Mouse (Mus musculus) bone marrow macrophage, adult 2 months (primary cell): ENCODE measurements around the gene Tnfrsf8. TPM values are rescaled to one million over a fixed set of nuclear protein-coding genes. Genes with fewer than 3 reads are reported as not detected.
A peak's percentile ranks its signal among the peaks of the same experiment; 100 is the strongest.
"Not testable (repeated sequence)": the region's sequence is repeated elsewhere in the genome, so short reads cannot be mapped to it uniquely, and the experiment has no call there.

ENCODE experiments used
- H3K27ac ChIP-seq: 2 replicates; pipeline ENCODE4 v1.5.1; 2012; ENCODE audit warnings: low read depth, low read length; ENCODE audit not compliant: insufficient read depth
- H3K4me1 ChIP-seq: 2 replicates; pipeline ENCODE4 v1.6.1; 2012; ENCODE audit warnings: low read length; ENCODE audit not compliant: control insufficient read depth, insufficient read depth
- H3K4me3 ChIP-seq: 2 replicates; pipeline ENCODE4 v1.5.1; 2012; ENCODE audit warnings: mild to moderate bottlenecking, low read length, moderate library complexity; ENCODE audit not compliant: insufficient read depth
- CTCF ChIP-seq: IDR thresholded peaks from 2 replicates; pipeline ENCODE4 v1.5.1; 2012; ENCODE audit warnings: low read depth, mild to moderate bottlenecking, low read length, moderate library complexity
- POLR2A ChIP-seq: IDR thresholded peaks from 2 replicates; pipeline ENCODE4 v1.6.1; 2012; ENCODE audit warnings: mild to moderate bottlenecking, low read depth, low read length, borderline replicate concordance
- polyA plus RNA-seq: library from polyadenylated mRNA; stranded (reverse); fragments of >200 nt; gene quantifications from 2 replicates; pipeline ENCODE4 v1.2.4, GENCODE M21; 2012; ENCODE audit not compliant: missing spikeins, insufficient read depth, insufficient read length

Tnfrsf8 gene
- polyA plus RNA-seq, 1 experiment: 1.1 TPM

DNA sequence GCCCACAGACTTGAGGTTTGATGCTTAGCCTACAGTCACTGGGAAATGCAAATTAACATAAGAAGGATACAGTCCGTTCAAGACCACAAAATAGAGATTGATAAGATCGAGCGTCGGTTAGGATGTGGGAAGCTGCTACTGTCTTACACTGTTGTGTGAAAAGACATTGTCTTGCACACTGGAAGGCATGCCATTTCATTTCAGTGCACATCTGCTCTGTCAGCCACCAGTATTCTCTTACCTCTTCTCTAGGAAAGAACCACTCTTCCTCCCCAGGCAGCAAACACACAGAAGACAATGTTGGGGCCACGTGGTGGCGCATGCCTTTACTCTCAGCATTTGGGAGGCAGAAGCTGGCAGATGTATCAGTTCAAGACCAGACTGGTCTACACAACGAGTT, 2.4 kb downstream of the Tnfrsf8 start:
- Histone ChIP-seq H3K4me3 (no peak overlapping the region), H3K4me1 (no peaks in the 10 kb centered on the region), H3K27ac (no peak overlapping the region)
- TF ChIP-seq CTCF: no peak
- no peak for TF ChIP-seq POLR2A

DNA sequence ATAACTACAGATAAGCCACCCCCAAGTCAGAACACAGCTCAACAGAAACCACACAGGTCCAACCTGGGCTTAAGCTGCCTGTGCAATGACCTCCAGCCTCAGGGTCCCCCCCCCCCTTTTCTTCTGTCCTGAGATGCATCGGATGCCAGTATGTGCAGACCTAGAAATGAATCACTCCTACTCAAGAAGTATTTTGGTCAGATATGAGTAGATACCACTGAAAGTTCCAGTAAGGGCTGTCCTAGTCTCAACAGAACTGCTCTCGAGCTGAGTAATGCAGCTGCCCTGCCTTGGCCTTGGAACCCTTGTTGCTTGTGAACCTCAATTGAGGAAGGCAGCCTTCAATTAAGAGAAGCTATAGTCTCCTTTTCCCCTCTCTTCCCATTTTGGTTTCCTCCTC, 4.1 kb downstream of the Tnfrsf8 start:
- TF ChIP-seq POLR2A: no peak
- no peak for TF ChIP-seq CTCF
- Histone ChIP-seq H3K4me3 (no peak overlapping the region), H3K4me1 (no peaks in the 10 kb centered on the region), H3K27ac (no peak overlapping the region)

DNA sequence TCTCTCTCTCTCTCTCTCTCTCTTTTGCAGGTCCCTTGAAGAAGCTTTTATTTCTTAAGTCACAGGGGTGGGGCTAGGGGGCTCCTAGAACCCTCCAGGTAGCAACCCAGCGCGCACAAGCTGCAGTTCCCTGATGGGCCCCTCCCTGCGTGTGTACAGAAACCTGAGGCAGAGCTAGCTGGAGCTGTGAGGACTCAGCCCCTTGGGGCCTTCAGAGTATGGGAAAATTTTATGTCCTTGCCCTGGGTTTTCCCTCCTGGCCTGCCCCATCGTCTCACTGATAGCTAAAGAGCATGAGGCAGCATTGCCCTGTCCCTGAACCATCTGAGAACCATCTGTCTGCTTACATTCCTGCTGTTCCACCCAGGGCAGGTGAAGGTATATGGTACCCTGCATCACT, 8.5 kb downstream of the Tnfrsf8 start:
- Histone ChIP-seq H3K4me3 (no peak overlapping the region), H3K4me1 (no peaks in the 10 kb centered on the region), H3K27ac (no peak overlapping the region)
- no peak for TF ChIP-seq CTCF
- no peak for TF ChIP-seq POLR2A

DNA sequence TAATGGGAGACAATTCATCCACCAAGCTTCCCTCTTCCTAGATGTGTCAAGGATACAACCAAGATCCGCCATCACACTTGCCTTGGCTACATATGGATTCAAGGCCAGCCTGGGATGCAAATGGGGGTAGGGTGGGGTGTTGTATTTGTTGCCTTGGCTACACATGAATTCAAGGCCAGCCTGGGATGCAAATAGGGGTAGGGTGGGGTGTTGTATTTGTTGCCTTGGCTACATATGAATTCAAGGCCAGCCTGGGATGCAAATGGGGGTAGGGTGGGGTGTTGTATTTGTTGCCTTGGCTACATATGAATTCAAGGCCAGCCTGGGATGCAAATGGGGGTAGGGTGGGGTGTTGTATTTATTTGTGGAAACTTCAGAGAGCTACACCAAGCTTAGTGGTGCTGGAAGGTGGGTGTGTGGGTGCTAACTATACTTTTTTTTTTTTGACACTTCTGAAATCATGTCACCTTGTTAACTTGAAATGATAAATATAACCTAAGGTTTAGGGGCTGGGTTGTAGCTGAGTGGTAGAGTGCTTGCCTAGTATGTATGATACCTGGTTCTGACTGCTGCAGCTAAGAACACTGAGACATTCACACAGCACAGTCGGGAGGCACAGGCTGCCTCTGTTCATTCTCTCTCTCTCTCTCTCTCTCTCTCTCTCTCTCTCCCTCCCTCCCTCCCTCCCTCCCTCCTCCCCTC, 9.2 kb downstream of the Tnfrsf8 start:
- not testable (repeated sequence) for H3K4me3 ChIP-seq, H3K4me1 ChIP-seq, H3K27ac ChIP-seq

DNA sequence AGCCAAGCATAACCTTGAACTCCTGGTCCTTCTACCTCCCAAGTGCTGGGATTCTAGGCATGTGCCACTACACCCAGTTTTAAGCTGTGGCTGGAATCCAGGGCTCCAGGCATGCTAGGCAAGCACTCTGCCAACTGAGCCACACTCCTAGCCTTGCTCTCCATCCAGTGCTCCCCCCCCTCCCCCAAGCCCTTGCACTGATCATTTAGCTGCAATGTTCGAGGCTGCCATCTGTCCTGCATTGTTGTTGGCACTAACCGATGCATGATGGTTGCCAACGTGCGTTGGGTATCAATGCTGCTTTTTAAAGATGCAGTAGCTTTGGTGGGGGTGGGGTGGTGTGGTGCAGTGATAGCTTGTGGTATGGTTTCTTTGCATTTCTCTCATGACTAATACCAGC, 10.9 kb downstream of the Tnfrsf8 start:
- TF ChIP-seq CTCF (no peak), POLR2A (no peak)

DNA sequence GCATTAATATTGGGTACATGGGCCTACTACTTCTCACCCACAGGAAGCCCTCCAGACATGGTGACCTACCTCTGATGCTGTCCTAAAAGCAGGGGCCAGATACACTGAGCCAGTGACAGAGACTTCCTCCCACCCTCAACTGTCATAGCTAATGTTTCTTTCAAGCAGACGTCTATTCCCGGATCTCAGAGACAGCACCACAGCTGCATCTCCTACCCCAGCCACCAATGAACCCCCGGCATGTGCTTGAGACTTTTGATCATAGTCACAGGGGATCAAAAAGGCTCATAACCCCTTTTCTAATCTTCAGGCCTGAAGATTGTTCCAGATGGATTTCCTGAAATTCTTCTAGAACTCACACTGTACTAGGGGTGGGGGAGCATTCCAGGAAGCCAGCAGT, 12.9 kb downstream of the Tnfrsf8 start:
- Histone ChIP-seq H3K27ac (no peak overlapping the region), H3K4me1 (peaks cover 10% of the 10 kb centered on the region), H3K4me3 (no peak overlapping the region)
- TF ChIP-seq CTCF: no peak
- TF ChIP-seq POLR2A: no peak

More for the DNA sequence above, 10.9 kb downstream of the Tnfrsf8 start:
- H3K4me1 ChIP-seq: peaks cover 10% of the 10 kb centered on the region
- H3K4me3 ChIP-seq: no peak overlapping the region
- H3K27ac ChIP-seq: no peak overlapping the region

DNA sequence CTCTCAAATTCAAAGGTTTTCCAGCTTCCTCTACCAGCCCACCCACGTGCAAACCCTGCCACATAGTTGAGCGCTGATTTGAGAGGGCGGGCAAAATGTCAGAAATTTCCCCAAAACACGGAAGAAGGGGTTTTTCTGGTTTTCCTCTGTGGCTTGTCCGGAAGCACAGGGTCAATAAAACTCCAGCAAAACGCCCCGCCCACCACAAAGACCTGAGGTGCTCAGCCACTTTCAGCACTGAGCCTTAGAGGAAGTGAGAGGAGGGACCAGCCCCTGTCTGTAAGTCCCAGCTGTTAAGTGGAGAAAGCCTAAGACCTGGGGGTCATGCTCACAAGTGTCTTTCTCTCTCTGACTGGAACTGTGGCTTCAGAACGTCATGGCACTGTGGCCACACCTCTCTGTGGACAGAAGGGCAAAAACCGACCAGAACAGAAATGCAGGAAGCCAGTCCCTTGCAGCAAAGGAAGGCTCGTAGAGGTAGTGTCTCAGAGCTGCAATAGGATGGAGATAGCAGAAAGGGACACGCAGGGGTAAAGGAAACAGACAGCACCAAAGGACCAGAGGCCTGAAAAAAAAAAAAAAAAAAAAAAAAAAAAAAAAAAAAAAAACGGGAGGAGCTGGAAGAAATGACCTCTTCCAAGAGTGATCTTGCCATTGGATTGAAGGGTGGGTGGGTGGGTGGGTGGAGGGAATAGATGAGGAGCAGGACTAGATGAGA, 14.6 kb downstream of the Tnfrsf8 start:
- Histone ChIP-seq H3K4me1 (peaks cover 10% of the 10 kb centered on the region), H3K27ac (peak overlapping the region; percentile 7; the same call in 1 of the 2 replicates), H3K4me3 (peak overlapping the region; percentile 22)
- TF ChIP-seq CTCF: no peak
- no peak for TF ChIP-seq POLR2A

DNA sequence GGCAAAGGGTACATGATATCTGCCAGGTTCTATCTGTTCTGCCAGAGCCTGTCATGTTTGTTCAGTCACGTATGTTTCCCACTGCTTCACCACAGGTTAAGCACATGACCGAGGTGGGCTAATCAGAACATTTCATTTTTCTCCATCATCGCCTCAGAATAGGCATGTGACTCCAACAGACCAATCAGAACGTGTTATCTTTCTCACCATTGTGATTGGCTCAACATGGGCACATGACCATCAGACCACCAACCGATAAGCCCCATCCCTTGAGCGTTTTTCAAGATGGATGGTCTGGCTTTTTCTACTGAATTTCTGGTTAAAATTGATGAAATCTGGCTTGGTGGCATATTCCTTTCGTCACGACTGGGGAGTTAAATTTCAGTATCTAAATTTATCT, 15.6 kb downstream of the Tnfrsf8 start:
- TF ChIP-seq CTCF (no peak), POLR2A (no peak)
- no peak overlapping the region for H3K4me3 ChIP-seq
- H3K27ac ChIP-seq: no peak overlapping the region
- peaks cover 10% of the 10 kb centered on the region for H3K4me1 ChIP-seq

DNA sequence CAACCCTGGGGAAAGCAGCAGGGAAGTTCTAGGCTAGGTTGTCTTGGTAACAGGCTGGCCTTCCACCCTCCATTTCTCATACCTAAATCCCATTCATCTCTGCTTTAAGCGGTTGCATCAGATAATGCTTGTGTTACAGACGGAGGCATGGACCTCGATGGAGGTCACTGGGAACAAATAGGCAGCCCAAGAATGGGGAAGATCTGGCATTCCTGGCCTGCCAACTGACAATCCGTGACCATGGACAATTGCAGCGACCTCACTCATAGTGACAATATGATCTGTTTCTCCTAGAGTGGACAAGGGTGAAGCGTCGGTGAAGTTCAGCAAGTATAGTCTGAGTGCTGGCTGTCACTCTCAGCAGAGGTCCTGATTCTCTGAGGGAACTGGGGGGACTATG, 16.1 kb downstream of the Tnfrsf8 start:
- H3K27ac ChIP-seq: no peak overlapping the region
- TF ChIP-seq POLR2A (no peak), CTCF (no peak)

DNA sequence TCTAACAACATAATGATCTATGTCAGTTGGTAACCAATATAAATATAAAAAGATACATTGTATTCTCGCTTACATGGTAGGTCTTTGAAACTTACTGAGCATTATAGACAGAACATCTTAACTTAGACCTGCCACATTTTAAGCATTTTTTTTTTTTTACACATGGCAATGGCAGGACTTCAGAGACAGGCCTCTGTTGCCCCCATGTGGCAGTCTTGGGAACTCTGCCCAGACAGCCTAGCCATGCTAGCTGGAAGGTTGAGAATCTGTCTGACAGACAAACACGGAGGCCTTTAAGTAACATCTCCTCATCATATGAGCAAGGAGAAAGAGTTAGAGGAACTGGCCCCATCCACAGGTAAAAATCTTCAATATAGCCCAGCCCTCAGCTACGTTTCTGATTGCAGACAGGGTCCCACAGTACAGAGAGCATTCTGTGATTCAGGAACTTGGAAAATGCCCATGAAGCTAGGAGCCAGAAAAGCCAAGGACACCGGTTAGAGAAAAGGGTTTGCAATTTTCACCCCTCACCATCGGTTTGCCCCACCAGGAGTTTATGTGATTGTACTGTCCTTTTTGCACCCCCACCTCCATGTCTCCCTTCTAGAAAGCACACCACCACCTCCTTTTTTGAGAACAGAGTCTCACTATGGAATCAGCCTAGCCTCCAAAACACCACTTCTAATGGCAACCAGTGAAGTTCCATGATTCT, 19.2 kb downstream of the Tnfrsf8 start:
- no peak overlapping the region for H3K27ac ChIP-seq
- H3K4me3 ChIP-seq: no peak overlapping the region
- TF ChIP-seq POLR2A: no peak
- TF ChIP-seq CTCF: peak; percentile 75
- peaks cover 12% of the 10 kb centered on the region for H3K4me1 ChIP-seq

More for the DNA sequence above, 16.1 kb downstream of the Tnfrsf8 start:
- no peak overlapping the region for H3K4me3 ChIP-seq
- H3K4me1 ChIP-seq: peaks cover 10% of the 10 kb centered on the region
